Mouse (Mus musculus) heart, embryonic 13.5 days (tissue): Measurements from ENCODE around the gene Gaa. TPM values are rescaled to one million over a fixed set of nuclear protein-coding genes. Genes with fewer than 3 reads are reported as not detected.
"Not testable (repeated sequence)": the region's sequence is repeated elsewhere in the genome, so short reads cannot be mapped to it uniquely, and the experiment has no call there.

Experiments
- ATAC-seq: fragments of 200-750 bp; cut with Nextera tagmentation; 2 replicates; pipeline ENCODE4 v1.8.0; 2017; ENCODE audit warnings: moderate TSS enrichment; ENCODE audit not compliant: insufficient number of reproducible peaks, low FRiP score, low TSS enrichment; ENCODE audit errors: extremely low read depth
- H3K27ac ChIP-seq: fragments of 300-500 bp; sonication (generic); replicated peaks from 2 replicates; pipeline ENCODE4 v1.5.1; 2015; ENCODE audit warnings: moderate library complexity, mild to moderate bottlenecking, inconsistent platforms
- H3K27me3 ChIP-seq: fragments of 300-500 bp; sonication (generic); replicated peaks from 2 replicates; pipeline ENCODE4 v1.6.1; 2015; ENCODE audit warnings: mild to moderate bottlenecking, inconsistent platforms
- H3K36me3 ChIP-seq: fragments of 300-500 bp; sonication (generic); 2 replicates; pipeline ENCODE4 v1.6.1; 2015; ENCODE audit warnings: mild to moderate bottlenecking, inconsistent platforms
- H3K4me1 ChIP-seq: fragments of 300-500 bp; sonication (generic); 2 replicates; pipeline ENCODE4 v1.6.1; 2015; ENCODE audit warnings: inconsistent platforms
- H3K4me2 ChIP-seq: fragments of 300-500 bp; sonication (generic); 2 replicates; pipeline ENCODE4 v1.6.1; 2015; ENCODE audit warnings: inconsistent platforms, mild to moderate bottlenecking, moderate library complexity
- H3K4me3 ChIP-seq: fragments of 300-500 bp; sonication (generic); 2 replicates; pipeline ENCODE4 v1.5.1; 2015; ENCODE audit warnings: moderate library complexity, mild to moderate bottlenecking, inconsistent platforms
- H3K9ac ChIP-seq: fragments of 300-500 bp; sonication (generic); 2 replicates; pipeline ENCODE4 v1.6.1; 2015; ENCODE audit warnings: inconsistent platforms, mild to moderate bottlenecking, moderate library complexity
- H3K9me3 ChIP-seq: fragments of 300-500 bp; sonication (generic); 2 replicates; pipeline ENCODE4 v1.6.1; 2016; ENCODE audit warnings: inconsistent platforms
- WGBS: fragments of 180-500 bp; shearing (Covaris S2); methylation state at CpG from one replicate; pipeline ENCODE4 v1.1.7; 2015; ENCODE audit warnings: mixed read lengths; 5-methylcytosine and 5-hydroxymethylcytosine counted together
- polyA plus RNA-seq: library from polyadenylated mRNA; unstranded; fragments of >200 nt; fragmentation: Nextera tagmentation; extraction: Ambion mirVana; gene quantifications from 2 replicates; pipeline ENCODE4 v1.2.1, GENCODE M21; 2015

Gene Gaa
- polyA plus RNA-seq, 1 experiment from 2014 or later: 103 TPM

DNA sequence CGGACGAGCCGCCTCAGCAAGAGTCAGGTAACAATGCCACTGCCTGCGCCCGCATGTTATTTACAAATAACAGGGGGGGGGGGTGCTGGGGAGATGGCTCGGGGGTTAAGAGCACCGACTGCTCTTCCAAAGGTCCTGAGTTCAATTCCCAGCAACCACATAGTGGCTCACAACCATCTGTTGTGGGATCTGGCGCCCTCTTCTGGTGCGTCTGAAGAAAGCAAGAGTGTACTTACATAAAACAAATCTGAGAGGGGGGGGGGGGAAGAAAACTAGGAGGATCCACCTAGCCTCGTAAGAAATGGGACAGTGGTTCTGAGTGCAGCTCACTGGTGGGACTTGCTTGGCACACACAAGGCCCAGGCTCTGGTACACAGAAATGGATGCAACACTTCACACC, 32.9 kb upstream of the Gaa start:
- Histone ChIP-seq H3K9me3 (0 out of 2 replicates have a peak, but pooled peaks cover 4% of the 10 kb centered on the region), H3K27ac (no peak overlapping the region), H3K27me3 (peaks cover 8% of the 10 kb centered on the region), H3K9ac (no peak overlapping the region), H3K4me2 (no peak overlapping the region), H3K4me1 (peaks cover 11% of the 10 kb centered on the region), H3K36me3 (no peaks in the 10 kb centered on the region), H3K4me3 (no peak overlapping the region)
- 87% methylated on average over 10 of the region's 10 CpGs for WGBS
- ATAC-seq: no peak

DNA sequence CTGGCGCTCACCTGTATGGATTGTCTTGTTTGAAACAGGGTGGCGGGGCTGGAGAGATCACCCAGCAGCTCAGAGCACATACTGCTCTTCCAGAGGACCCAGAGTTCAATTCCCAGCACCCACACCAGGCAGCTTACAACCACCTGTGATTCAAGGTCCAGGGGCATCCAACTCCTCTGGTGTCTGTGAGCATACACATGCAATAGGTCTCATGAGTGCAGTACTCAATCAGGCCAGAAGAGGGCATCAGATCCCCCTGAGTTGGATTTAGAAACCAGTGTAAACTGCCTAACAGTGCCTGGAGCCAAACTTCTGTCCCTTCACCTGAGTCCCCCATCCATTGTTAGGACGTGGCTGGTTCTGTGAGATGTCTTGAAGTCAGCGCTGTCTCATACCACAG, 32.1 kb upstream of the Gaa start:
- Histone ChIP-seq H3K36me3 (no peaks in the 10 kb centered on the region), H3K4me1 (peaks cover 11% of the 10 kb centered on the region), H3K9ac (no peak overlapping the region), H3K27ac (no peak overlapping the region), H3K9me3 (0 out of 2 replicates have a peak, but pooled peaks cover 4% of the 10 kb centered on the region), H3K4me2 (no peak overlapping the region), H3K4me3 (no peak overlapping the region), H3K27me3 (peaks cover under 1% of the 10 kb centered on the region; the same call in 1 of the 2 replicates)
- WGBS: 68% methylated on average over 4 of the region's 4 CpGs
- ATAC-seq: no peak

DNA sequence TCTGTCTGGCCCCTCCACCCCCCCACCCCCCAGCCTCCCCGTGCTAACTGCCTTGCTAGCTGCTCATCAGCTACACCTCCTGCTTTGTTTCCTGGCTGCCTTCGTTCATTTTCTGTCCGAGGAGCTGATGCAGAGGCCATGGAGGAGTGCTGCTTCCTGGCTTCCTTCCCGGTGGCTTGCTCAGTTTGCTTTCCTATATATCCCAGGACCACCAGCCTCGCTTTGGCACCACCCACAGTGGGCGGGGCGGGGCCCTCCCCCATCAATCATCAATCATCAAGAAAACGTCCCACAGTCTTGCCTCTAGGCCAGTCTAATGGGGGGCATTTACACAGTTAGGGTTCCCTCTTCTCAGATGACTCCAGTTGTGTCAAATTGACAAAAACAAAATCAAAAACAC, 31.3 kb upstream of the Gaa start:
- no peak overlapping the region for H3K27ac ChIP-seq
- no peak overlapping the region for H3K9ac ChIP-seq
- H3K4me2 ChIP-seq: no peak overlapping the region
- no peak overlapping the region for H3K4me3 ChIP-seq
- 0 out of 2 replicates have a peak, but pooled peaks cover 4% of the 10 kb centered on the region for H3K9me3 ChIP-seq
- WGBS: 32% methylated on average over 8 of the region's 8 CpGs
- H3K4me1 ChIP-seq: peaks cover 11% of the 10 kb centered on the region
- no peaks in the 10 kb centered on the region for H3K36me3 ChIP-seq
- no peak for ATAC-seq
- no peaks in the 10 kb centered on the region for H3K27me3 ChIP-seq

DNA sequence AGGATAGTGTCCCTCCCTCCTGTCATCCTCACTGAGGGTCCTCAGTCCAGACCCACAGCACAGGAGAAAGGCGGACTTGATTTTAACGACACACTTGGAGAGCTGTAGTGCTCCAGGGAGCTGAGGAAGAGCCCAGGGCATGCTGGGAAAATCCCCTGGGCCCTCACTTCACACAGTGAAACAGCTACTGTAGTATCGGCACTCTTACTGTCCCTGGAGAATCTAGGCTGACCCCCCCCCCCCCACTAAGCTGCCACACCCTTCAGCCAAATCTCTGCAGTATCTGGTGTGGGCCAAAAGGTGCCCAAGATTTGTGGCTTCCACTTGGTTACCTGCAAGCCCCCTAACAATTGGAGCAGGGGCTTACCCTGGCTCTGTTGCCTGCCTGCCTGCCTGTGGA, 30.7 kb upstream of the Gaa start:
- Histone ChIP-seq H3K9ac (no peak overlapping the region), H3K4me2 (no peak overlapping the region), H3K9me3 (0 out of 2 replicates have a peak, but pooled peaks cover 4% of the 10 kb centered on the region), H3K27ac (no peak overlapping the region), H3K27me3 (no peaks in the 10 kb centered on the region), H3K36me3 (no peaks in the 10 kb centered on the region), H3K4me3 (no peak overlapping the region), H3K4me1 (peaks cover 11% of the 10 kb centered on the region)
- 42% methylated on average over 3 of the region's 3 CpGs for WGBS
- ATAC-seq: no peak

DNA sequence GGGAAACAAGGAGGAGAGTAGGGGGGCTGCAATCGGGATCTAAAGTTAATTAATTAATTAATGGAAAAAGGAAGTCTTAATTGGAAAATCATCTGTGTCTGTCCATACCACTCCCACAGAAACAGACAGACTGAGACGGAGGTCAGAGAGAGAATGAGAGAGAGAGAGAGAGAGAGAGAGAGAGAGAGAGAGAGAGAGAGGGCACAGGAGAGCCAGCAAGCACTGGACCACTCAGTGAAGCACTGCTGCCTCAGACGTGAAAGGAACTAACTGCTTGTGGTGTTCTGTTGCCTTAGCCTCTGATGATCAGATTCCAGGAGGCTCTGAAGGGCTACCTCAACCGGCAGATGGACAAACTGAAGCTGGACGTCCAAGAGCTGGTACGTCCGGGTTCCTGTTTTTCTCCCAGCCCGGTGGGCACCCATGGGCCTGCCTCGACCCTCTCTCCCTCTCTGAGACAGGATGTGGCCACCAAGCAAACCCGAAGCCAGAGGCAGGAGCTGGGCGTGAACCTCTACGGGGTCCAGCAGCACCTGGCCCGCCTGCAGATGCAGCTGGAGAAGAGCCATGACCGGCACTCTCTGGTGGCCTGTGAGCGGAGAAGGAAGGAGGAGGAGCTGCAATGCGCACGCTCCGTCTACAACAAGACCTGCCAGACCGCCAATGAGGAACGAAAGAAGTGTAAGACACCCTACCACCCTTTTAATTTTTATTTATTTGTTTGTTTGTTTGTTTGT, 30.0 kb upstream of the Gaa start:
- Histone ChIP-seq H3K27ac (0 out of 2 replicates have a peak overlapping the region, but pooled peaks have one; percentile 8), H3K9ac (peak overlapping the region; percentile 63), H3K9me3 (0 out of 2 replicates have a peak, but pooled peaks cover 4% of the 10 kb centered on the region), H3K4me2 (peak overlapping the region; percentile 76), H3K4me3 (peak overlapping the region; percentile 40), H3K36me3 (no peaks in the 10 kb centered on the region), H3K27me3 (no peaks in the 10 kb centered on the region), H3K4me1 (peaks cover 11% of the 10 kb centered on the region)
- WGBS: 15% methylated on average over 20 of the region's 20 CpGs
- peak; percentile 33; the same call in 1 of the 2 replicates for ATAC-seq

DNA sequence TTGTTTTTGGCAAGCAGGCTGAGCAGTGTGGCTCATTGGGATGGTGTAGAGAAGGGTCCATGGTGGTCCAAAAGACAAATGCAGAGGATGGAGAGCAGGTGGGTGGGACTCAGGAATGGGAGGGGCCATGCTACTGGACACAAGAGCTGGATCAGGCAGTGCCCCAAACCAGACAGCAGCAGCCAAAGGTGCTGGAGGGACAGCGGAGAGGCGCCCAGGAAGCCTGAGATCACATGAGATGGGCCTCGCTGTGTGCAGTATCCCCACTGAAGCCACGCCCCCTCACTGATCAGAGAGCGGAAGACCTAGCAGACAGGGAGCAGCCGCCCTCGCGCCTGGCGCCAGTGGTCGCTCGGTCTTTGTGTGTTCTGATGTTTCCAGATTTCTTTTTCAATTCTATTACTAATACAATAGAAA, 29.4 kb upstream of the Gaa start:
- Histone ChIP-seq H3K27ac (peak overlapping the region; percentile 8; the same call in 1 of the 2 replicates), H3K27me3 (no peaks in the 10 kb centered on the region), H3K9me3 (0 out of 2 replicates have a peak, but pooled peaks cover 4% of the 10 kb centered on the region), H3K36me3 (no peaks in the 10 kb centered on the region), H3K4me3 (peak overlapping the region; percentile 40), H3K9ac (peak overlapping the region; percentile 63), H3K4me1 (peaks cover 11% of the 10 kb centered on the region), H3K4me2 (peak overlapping the region; percentile 76)
- peak; percentile 45; the same call in 1 of the 2 replicates for ATAC-seq
- 9% methylated on average over 11 of the region's 11 CpGs for WGBS

DNA sequence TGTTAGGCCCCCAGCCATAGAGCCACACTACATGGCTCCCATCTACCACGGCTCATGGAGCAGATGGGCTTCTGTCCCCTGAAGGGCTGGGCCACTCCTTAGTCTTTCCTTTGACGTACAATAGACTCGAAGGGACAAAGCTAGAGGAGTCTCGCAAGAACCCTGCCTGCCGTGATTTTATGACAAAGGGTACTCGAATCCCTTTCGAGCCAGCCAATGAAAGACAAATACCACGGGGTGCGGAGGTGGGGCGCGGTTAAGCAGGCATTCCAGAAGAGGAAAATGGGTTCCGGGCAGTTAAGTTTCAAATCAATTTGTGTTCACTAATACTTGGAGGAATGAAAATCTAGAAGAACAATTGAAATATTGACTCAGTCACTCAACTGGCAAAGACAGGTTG, 28.2 kb upstream of the Gaa start:
- 90% methylated on average over 12 of the region's 12 CpGs for WGBS
- Histone ChIP-seq H3K4me2 (no peak overlapping the region), H3K36me3 (no peaks in the 10 kb centered on the region), H3K4me3 (no peak overlapping the region), H3K27ac (no peak overlapping the region), H3K4me1 (peaks cover 11% of the 10 kb centered on the region), H3K9me3 (0 out of 2 replicates have a peak, but pooled peaks cover 3% of the 10 kb centered on the region), H3K27me3 (no peaks in the 10 kb centered on the region), H3K9ac (no peak overlapping the region)
- no peak for ATAC-seq

DNA sequence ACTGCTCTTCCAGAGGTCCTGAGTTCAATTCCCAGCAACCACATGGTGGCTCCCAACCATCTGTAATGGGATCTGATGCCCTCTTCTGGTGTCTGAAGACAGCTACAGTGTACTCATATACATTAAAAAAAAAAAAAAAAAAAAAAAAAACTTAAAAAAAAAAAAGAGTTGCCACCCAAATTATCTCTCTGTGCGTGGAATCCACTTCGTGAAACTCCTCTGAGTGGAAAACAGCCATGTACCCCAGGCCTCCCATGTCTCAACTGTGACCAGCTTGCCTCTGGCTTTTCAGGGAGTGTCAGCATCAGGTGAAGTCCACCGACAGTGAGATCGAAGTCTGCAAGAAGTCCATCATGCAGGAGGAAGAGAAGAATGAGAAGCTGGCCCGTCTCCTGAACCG, 22.1 kb upstream of the Gaa start:
- H3K4me3 ChIP-seq, ATAC-seq, H3K4me1 ChIP-seq, H3K27me3 ChIP-seq, H3K27ac ChIP-seq, H3K4me2 ChIP-seq, H3K36me3 ChIP-seq, H3K9me3 ChIP-seq, H3K9ac ChIP-seq: not testable (repeated sequence)
- 88% methylated on average over 6 of the region's 6 CpGs for WGBS

DNA sequence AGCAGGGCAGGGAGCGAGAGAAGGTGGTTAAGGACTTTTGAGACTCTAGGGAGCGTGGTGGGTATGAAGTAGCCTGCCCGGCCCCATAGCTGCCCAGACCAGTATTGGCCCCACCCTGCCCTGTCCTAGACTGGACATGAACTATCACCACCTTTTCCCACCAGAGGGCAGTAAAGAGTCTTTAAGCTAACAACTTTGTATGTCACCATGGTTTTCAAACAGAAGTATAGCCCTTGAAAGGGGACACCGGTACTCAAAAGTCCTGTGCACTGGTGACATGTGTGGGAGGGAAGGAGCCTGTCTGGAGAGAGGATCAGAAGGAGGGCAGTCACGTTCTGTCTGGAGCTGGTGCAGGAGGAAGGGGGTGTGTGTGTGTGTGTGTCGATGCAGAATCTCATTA, 18.7 kb upstream of the Gaa start:
- Histone ChIP-seq H3K4me1 (peaks cover 26% of the 10 kb centered on the region), H3K4me2 (no peak overlapping the region), H3K9me3 (0 out of 2 replicates have a peak, but pooled peaks cover 3% of the 10 kb centered on the region), H3K9ac (no peak overlapping the region), H3K36me3 (no peaks in the 10 kb centered on the region), H3K27me3 (peaks cover 21% of the 10 kb centered on the region), H3K4me3 (no peak overlapping the region), H3K27ac (no peak overlapping the region)
- 28% methylated on average over 6 of the region's 6 CpGs for WGBS
- no peak for ATAC-seq

DNA sequence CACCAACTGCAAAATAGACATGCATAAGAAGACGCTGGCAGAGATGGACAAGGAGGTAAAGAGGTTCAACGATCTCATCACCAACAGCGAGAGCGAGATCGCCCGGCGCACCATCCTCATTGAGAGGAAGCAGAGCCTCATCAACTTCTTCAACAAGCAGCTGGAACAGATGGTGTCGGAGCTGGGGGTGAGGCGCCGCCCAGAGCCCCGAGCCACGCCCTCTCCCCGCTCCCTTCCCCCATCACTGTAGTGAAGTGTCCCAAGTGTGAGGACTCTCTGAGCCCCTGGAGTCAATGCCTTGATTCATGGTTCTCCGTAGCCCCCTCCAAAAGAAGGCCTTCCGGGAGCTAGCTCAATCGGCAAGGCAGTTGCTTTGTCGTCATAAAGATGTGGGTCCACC, 16.7 kb upstream of the Gaa start:
- no peaks in the 10 kb centered on the region for H3K9me3 ChIP-seq
- H3K9ac ChIP-seq: no peak overlapping the region
- no peak overlapping the region for H3K4me2 ChIP-seq
- H3K4me1 ChIP-seq: peaks cover 26% of the 10 kb centered on the region
- H3K4me3 ChIP-seq: no peak overlapping the region
- 33% methylated on average over 17 of the region's 17 CpGs for WGBS
- peaks cover 21% of the 10 kb centered on the region for H3K27me3 ChIP-seq
- no peak overlapping the region for H3K27ac ChIP-seq
- ATAC-seq: no peak
- H3K36me3 ChIP-seq: no peaks in the 10 kb centered on the region

DNA sequence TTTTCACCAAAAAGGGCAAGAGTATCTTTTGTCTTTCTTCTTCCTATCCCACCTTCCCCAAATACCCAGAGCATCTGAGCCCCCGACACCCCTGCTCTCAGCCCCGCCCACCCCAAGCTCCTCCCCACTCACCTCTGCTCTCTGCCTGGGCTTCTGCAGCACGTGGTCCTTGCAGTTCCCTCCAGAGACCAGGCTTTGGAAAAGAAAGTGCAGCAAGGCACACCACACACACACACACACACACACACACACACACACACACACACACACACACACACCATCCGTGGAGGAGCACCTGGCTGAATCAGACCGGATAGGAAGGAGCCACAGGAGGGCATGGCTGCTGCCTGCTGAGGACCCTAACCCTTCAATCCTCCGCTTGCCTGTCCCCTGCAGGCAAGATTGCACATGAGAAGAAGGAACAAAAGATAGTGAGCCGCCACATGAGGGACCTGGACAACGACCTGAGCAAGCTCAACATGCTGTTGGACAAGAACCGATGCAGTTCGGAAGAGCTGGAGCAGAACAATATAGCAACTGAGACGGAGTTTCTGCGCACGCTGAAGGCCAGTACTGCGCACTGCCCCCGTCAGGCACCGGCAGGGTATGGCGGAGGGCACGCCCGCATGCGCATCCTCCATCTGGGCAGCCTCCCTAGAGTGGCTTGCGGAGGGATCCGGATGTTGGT, 14.7 kb upstream of the Gaa start:
- peak overlapping the region; percentile 69 for H3K9ac ChIP-seq
- peaks cover 26% of the 10 kb centered on the region for H3K4me1 ChIP-seq
- peaks cover 21% of the 10 kb centered on the region for H3K27me3 ChIP-seq
- peak overlapping the region; percentile 33 for H3K4me3 ChIP-seq
- no peak for ATAC-seq
- 2% methylated on average over 22 of the region's 22 CpGs for WGBS
- no peak overlapping the region for H3K27ac ChIP-seq
- peak overlapping the region; percentile 67 for H3K4me2 ChIP-seq
- no peaks in the 10 kb centered on the region for H3K36me3 ChIP-seq
- no peaks in the 10 kb centered on the region for H3K9me3 ChIP-seq
